Mouse (Mus musculus) G1E (cell line): ENCODE data around the gene Mtnr1a. TPM values are rescaled to one million over a fixed set of nuclear protein-coding genes. Genes with fewer than 3 reads are reported as not detected.

ENCODE experiments used
- ATAC-seq: 2 replicates; pipeline ENCODE4 v1.8.0; 2016; ENCODE audit warnings: mild to moderate bottlenecking; ENCODE audit not compliant: insufficient number of reproducible peaks, poor library complexity, low FRiP score, severe bottlenecking; ENCODE audit errors: extremely low read depth
- DNase-seq: peaks from one replicate; pipeline ENCODE4 v3.0.0; 2012; ENCODE audit warnings: low spot score
- H3K27me3 ChIP-seq: 2 replicates; pipeline ENCODE4 v1.6.1; 2012; ENCODE audit warnings: mild to moderate bottlenecking, low read length, inconsistent platforms; ENCODE audit not compliant: insufficient read depth
- H3K36me3 ChIP-seq: replicated peaks from 2 replicates; pipeline ENCODE3; 2012; ENCODE audit warnings: mild to moderate bottlenecking, inconsistent platforms
- H3K4me1 ChIP-seq: 2 replicates; pipeline ENCODE4 v1.6.1; 2012; ENCODE audit warnings: low read depth, low read length, inconsistent platforms, mixed read lengths; ENCODE audit not compliant: insufficient read depth
- H3K4me3 ChIP-seq: 2 replicates; pipeline ENCODE4 v1.5.1; 2012; ENCODE audit warnings: low read depth, mild to moderate bottlenecking, inconsistent platforms, low read length, moderate library complexity, mixed read lengths
- H3K9me3 ChIP-seq: replicated peaks from 2 replicates; pipeline ENCODE4 v1.6.1; 2012; ENCODE audit warnings: inconsistent platforms
- CTCF ChIP-seq: IDR thresholded peaks from 2 replicates; pipeline ENCODE4 v1.5.1; 2012; ENCODE audit warnings: low read depth, low read length, inconsistent platforms, mixed read lengths
- GATA1 ChIP-seq: IDR thresholded peaks from 2 replicates; pipeline ENCODE4 v1.6.1; 2012; ENCODE audit warnings: borderline replicate concordance, low read length, inconsistent platforms, mixed read lengths
- GATA2 ChIP-seq: IDR thresholded peaks from 2 replicates; pipeline ENCODE4 v1.6.1; 2012; ENCODE audit warnings: low read depth, low read length, inconsistent platforms, borderline replicate concordance
- POLR2AphosphoS5 ChIP-seq: IDR thresholded peaks from 2 replicates; pipeline ENCODE4 v1.6.1; 2012; ENCODE audit warnings: low read depth, low read length, inconsistent platforms; ENCODE audit not compliant: insufficient replicate concordance
- TAL1 ChIP-seq: conservative IDR thresholded peaks from 2 replicates; pipeline ENCODE4 v1.6.1; 2012; ENCODE audit warnings: low read depth, low read length, inconsistent platforms, mixed read lengths
- polyA plus RNA-seq: library from polyadenylated mRNA; stranded (reverse); fragments of >175 nt; gene quantifications from 2 replicates; pipeline ENCODE4 v1.2.3, GENCODE M21; 2012
- total RNA-seq, 2 experiments: library from RNA; stranded (forward) in 1 of 2; stranded (reverse) in 1 of 2; fragments of 200-1000 nt in 1 of 2; fragments of >200 nt in 1 of 2; fragmentation: Nextera tagmentation in 1 of 2; gene quantifications; 2 replicates each; pipeline ENCODE4 v1.2.3; 2014 to 2017

Gene Mtnr1a
- total and polyA plus RNA-seq, 3 experiments, result not detected

GRCm38 (mm10) chr8:45125680-45126079 is 56.7 kb downstream of the Mtnr1a start:
- no peaks in the 10 kb centered on the region for H3K27me3 ChIP-seq
- H3K4me3 ChIP-seq, result no peak overlapping the region
- ATAC-seq, result no peak

More at GRCm38 (mm10) chr8:45125680-45126079, 56.7 kb downstream of the Mtnr1a start:
- DNase-seq, result no peak
- Histone ChIP-seq H3K36me3 (no peaks in the 10 kb centered on the region), H3K4me1 (no peaks in the 10 kb centered on the region), H3K9me3 (peaks cover 21% of the 10 kb centered on the region)
- no peak for TF ChIP-seq CTCF
- TF ChIP-seq TAL1, result no peak
- TF ChIP-seq GATA1, result no peak
- no peak for TF ChIP-seq GATA2
- no peak for TF ChIP-seq POLR2AphosphoS5

Other genes starting within 250 kb of the Mtnr1a start
- not detected in 2 replicates for gene Fat1, start 133.7 kb upstream of the Mtnr1a start, total RNA-seq (2014; fragmentation: Nextera tagmentation)
- gene Fat1, start 133.7 kb upstream of the Mtnr1a start, total RNA-seq (2017), result 0.06 and 0.33 TPM in 2 replicates
- gene Fat1, start 133.7 kb upstream of the Mtnr1a start, polyA plus RNA-seq, result not detected in 2 replicates
- gene F11, start 192.9 kb downstream of the Mtnr1a start, total RNA-seq (2014; fragmentation: Nextera tagmentation), result not detected in 2 replicates
- 0.12 TPM in 1 of 2 replicates, not detected in the other for gene F11, start 192.9 kb downstream of the Mtnr1a start, total RNA-seq (2017)
- not detected in 2 replicates for gene F11, start 192.9 kb downstream of the Mtnr1a start, polyA plus RNA-seq
- gene Klkb1, start 225.7 kb downstream of the Mtnr1a start, total RNA-seq (2014; fragmentation: Nextera tagmentation), result not detected in 2 replicates
- under 0.01 and 0.16 TPM in 2 replicates for gene Klkb1, start 225.7 kb downstream of the Mtnr1a start, total RNA-seq (2017)
- gene Klkb1, start 225.7 kb downstream of the Mtnr1a start, polyA plus RNA-seq, result not detected in 2 replicates
- gene Gm45753, start 239.3 kb downstream of the Mtnr1a start, total RNA-seq (2014; fragmentation: Nextera tagmentation), result not detected in 2 replicates
- not detected in 2 replicates for gene Gm45753, start 239.3 kb downstream of the Mtnr1a start, total RNA-seq (2017)
- gene Gm45753, start 239.3 kb downstream of the Mtnr1a start, polyA plus RNA-seq, result not detected in 2 replicates